Mouse (Mus musculus): ENCODE results near the gene Ndst2.

GRCm38 (mm10) chr14:20746935-20747334 lies 12.6 kb upstream of the Ndst2 start:
- TF ChIP-seq CTCF (conservative IDR thresholded peaks at IDR 0.05; ENCODE audit: insufficient read depth, insufficient read length, low read depth, low read length) (peak; percentile 29; the same call in 1 of the 2 replicates), POLR2A (IDR thresholded peaks at IDR 0.05; ENCODE audit: low read depth, low read length) (no peak)

Data from kidney, adult 2 months (tissue).